Mouse (Mus musculus): ENCODE measurements around the gene Atxn1. TPM values are rescaled to one million over a fixed set of nuclear protein-coding genes. Genes with fewer than 3 reads are reported as not detected.

Atxn1 gene
- total and polyA plus RNA-seq, 3 experiments: 8.0 to 13.1 (median 9.7) TPM

GRCm38 (mm10) chr13:45538091-45538490 lies 426.7 kb downstream of the Atxn1 start:
- DNase-seq (ENCODE audit: extremely low read depth): no peak
- peaks cover 0 to 2% of the 10 kb centered on the region in 2 experiments for H3K36me3 ChIP-seq (replicated peaks in 1 of 2; ENCODE audit: control insufficient read depth in 1 of 2, insufficient read depth in 1 of 2, low read length in 1 of 2)
- H3K4me1 ChIP-seq (ENCODE audit: control insufficient read depth in 1 of 2, insufficient read depth in 2 of 2): peaks cover 0 to 10% of the 10 kb centered on the region in 2 experiments; a peak in 1 of 4 replicates
- H3K27me3 ChIP-seq (replicated peaks): no peaks in the 10 kb centered on the region
- in situ Hi-C loops (cut with MboI; ENCODE audit: low pct_ligation_motif_present, low pct_unique_long_range_greater_than_20kb, low sequenced_read_pairs) (loop anchor here (25.0 kb wide), 2 partner anchors 624 to 1124 kb away; partner anchors contain the start of gene Fam8a1), dilution Hi-C loops (cut with MboI; ENCODE audit: extremely low pct_ligation_motif_present, extremely low pct_unique_long_range_greater_than_20kb, low sequenced_read_pairs) (no loop called here)
- H3K4me3 ChIP-seq (replicated peaks in 1 of 3; ENCODE audit: low read depth in 2 of 3, low read length in 2 of 3, poor library complexity in 1 of 3): no peak overlapping the region
- no peak overlapping the region for H3K27ac ChIP-seq (ENCODE audit: insufficient read depth, low read depth)
- no peak overlapping the region for H3K9ac ChIP-seq (ENCODE audit: insufficient read depth, low read depth)
- no peak overlapping the region for H3K4me2 ChIP-seq (ENCODE audit: insufficient read depth, low read depth, poor library complexity, severe bottlenecking)
- TF ChIP-seq E2F4 (IDR thresholded peaks at IDR 0.05; ENCODE audit: insufficient replicate concordance, low read depth, low read length): no peak
- no peak for TF ChIP-seq KAT2A (IDR thresholded peaks at IDR 0.05; ENCODE audit: insufficient replicate concordance, low read length)
- no peak for TF ChIP-seq MXI1 (IDR thresholded peaks at IDR 0.05; ENCODE audit: low read depth, low read length)
- TF ChIP-seq USF1 (IDR thresholded peaks at IDR 0.05; ENCODE audit: low read depth, low read length): no peak
- no peak for TF ChIP-seq RAD21 (IDR thresholded peaks at IDR 0.05; ENCODE audit: low read depth, low read length)
- no peak for TF ChIP-seq ZKSCAN1 (IDR thresholded peaks at IDR 0.05; ENCODE audit: borderline replicate concordance, low read depth, low read length)
- TF ChIP-seq CTCF (conservative IDR thresholded peaks at IDR 0.05 in 1 of 2, IDR thresholded peaks at IDR 0.05 in 1 of 2; ENCODE audit: low read depth in 2 of 2, low read length in 2 of 2): no peak
- TF ChIP-seq POLR2A (IDR thresholded peaks at IDR 0.05; ENCODE audit: low read depth, low read length): no peak
- no peak for TF ChIP-seq NRF1 (IDR thresholded peaks at IDR 0.05; ENCODE audit: low read depth, low read length)
- TF ChIP-seq MEF2A (IDR thresholded peaks at IDR 0.05; ENCODE audit: borderline replicate concordance, low read depth, low read length): no peak
- TF ChIP-seq UBTF (IDR thresholded peaks at IDR 0.05; ENCODE audit: low read depth, low read length): no peak
- no peak for TF ChIP-seq TBP (conservative IDR thresholded peaks at IDR 0.05; ENCODE audit: low read depth, low read length)
- TF ChIP-seq MAX (IDR thresholded peaks at IDR 0.05; ENCODE audit: low read length): no peak
- no peak for TF ChIP-seq USF2 (conservative IDR thresholded peaks at IDR 0.05; ENCODE audit: low read depth, low read length)
- no peak for TF ChIP-seq MYC (IDR thresholded peaks at IDR 0.05; ENCODE audit: low read depth, low read length)
- TF ChIP-seq PAX5 (IDR thresholded peaks at IDR 0.05; ENCODE audit: low read length): no peak
- TF ChIP-seq RCOR1 (conservative IDR thresholded peaks at IDR 0.05; ENCODE audit: low read depth, low read length): no peak
- TF ChIP-seq ZNF384 (IDR thresholded peaks at IDR 0.05; ENCODE audit: low read depth, low read length): no peak
- H3K79me2 ChIP-seq (replicated peaks; ENCODE audit: control insufficient read depth, extremely low read depth, insufficient read depth, poor library complexity, severe bottlenecking): no peaks in the 10 kb centered on the region
- H3K9me3 ChIP-seq (replicated peaks; ENCODE audit: low read length): no peaks in the 10 kb centered on the region

- no peak overlapping the region for H3K9ac ChIP-seq (ENCODE audit: insufficient read depth, low read depth)
- TF ChIP-seq HCFC1 (IDR thresholded peaks at IDR 0.05; ENCODE audit: low read depth, low read length) (no peak), SMC3 (IDR thresholded peaks at IDR 0.05; ENCODE audit: low read depth, low read length) (no peak), IRF4 (IDR thresholded peaks at IDR 0.05; ENCODE audit: low read depth, low read length) (no peak), ZC3H11A (IDR thresholded peaks at IDR 0.05; ENCODE audit: low read depth, low read length) (no peak), SIN3A (IDR thresholded peaks at IDR 0.05; ENCODE audit: low read length) (no peak), TCF12 (IDR thresholded peaks at IDR 0.05; ENCODE audit: low read depth, low read length) (no peak), POLR2AphosphoS2 (IDR thresholded peaks at IDR 0.05; ENCODE audit: low read depth, low read length) (no peak), MEF2A (IDR thresholded peaks at IDR 0.05; ENCODE audit: borderline replicate concordance, low read depth, low read length) (no peak), MAFK (IDR thresholded peaks at IDR 0.05; ENCODE audit: insufficient replicate concordance, low read length) (no peak), RCOR1 (conservative IDR thresholded peaks at IDR 0.05; ENCODE audit: low read depth, low read length) (no peak), GABPA (IDR thresholded peaks at IDR 0.05; ENCODE audit: insufficient replicate concordance, low read depth, low read length) (no peak), NELFE (IDR thresholded peaks at IDR 0.05; ENCODE audit: low read depth, low read length) (no peak), USF2 (conservative IDR thresholded peaks at IDR 0.05; ENCODE audit: low read depth, low read length) (no peak), CHD1 (IDR thresholded peaks at IDR 0.05; ENCODE audit: low read depth, low read length) (no peak), MXI1 (IDR thresholded peaks at IDR 0.05; ENCODE audit: low read depth, low read length) (no peak), MYC (IDR thresholded peaks at IDR 0.05; ENCODE audit: low read depth, low read length) (no peak), EP300 (IDR thresholded peaks at IDR 0.05; ENCODE audit: low read length) (no peak), ZMIZ1 (IDR thresholded peaks at IDR 0.05; ENCODE audit: low read depth, low read length) (no peak)
- H3K4me1 ChIP-seq (ENCODE audit: control insufficient read depth in 1 of 2, insufficient read depth in 2 of 2): peaks cover 0 to 13% of the 10 kb centered on the region in 2 experiments; a peak in 2 of 4 replicates
- no peak overlapping the region for H3K4me3 ChIP-seq (replicated peaks in 1 of 3; ENCODE audit: low read depth in 2 of 3, low read length in 2 of 3, poor library complexity in 1 of 3)
- H3K27me3 ChIP-seq (replicated peaks): no peaks in the 10 kb centered on the region
- no peak overlapping the region for H3K4me2 ChIP-seq (ENCODE audit: insufficient read depth, low read depth, poor library complexity, severe bottlenecking)
- H3K9me3 ChIP-seq (replicated peaks; ENCODE audit: low read length): no peaks in the 10 kb centered on the region
- no peak overlapping the region for H3K27ac ChIP-seq (ENCODE audit: insufficient read depth, low read depth)
- in situ Hi-C loops (cut with MboI; ENCODE audit: low pct_ligation_motif_present, low pct_unique_long_range_greater_than_20kb, low sequenced_read_pairs): loop anchor here (25.0 kb wide), 2 partner anchors 625 to 1125 kb away; partner anchors contain the start of gene Fam8a1
- H3K79me2 ChIP-seq (replicated peaks; ENCODE audit: control insufficient read depth, extremely low read depth, insufficient read depth, poor library complexity, severe bottlenecking): no peaks in the 10 kb centered on the region
- dilution Hi-C loops (cut with MboI; ENCODE audit: extremely low pct_ligation_motif_present, extremely low pct_unique_long_range_greater_than_20kb, low sequenced_read_pairs): no loop called here
- H3K36me3 ChIP-seq (replicated peaks in 1 of 2; ENCODE audit: control insufficient read depth in 1 of 2, insufficient read depth in 1 of 2, low read length in 1 of 2): no peaks in the 10 kb centered on the region
- no peak for DNase-seq (ENCODE audit: extremely low read depth)
Observed at GRCm38 (mm10) chr13:45537110-45537509, 427.7 kb downstream of the Atxn1 start.
